Mouse (Mus musculus) neural tube, embryonic 11.5 days (tissue): ENCODE measurements at regions not wholly inside any gene's neighbourhood (a gene's known extent, or its start where the extent isn't known, plus 50 kb on each side); places are given as distances from the start of the nearest gene placed in this dataset.

Experiments
- ATAC-seq: fragments of 200-750 bp; cut with Nextera tagmentation; 2 replicates; pipeline ENCODE4 v1.8.0; 2017; ENCODE audit warnings: moderate number of reproducible peaks, mild to moderate bottlenecking, moderate TSS enrichment, moderate library complexity; ENCODE audit not compliant: insufficient read depth, low FRiP score, low TSS enrichment
- DNase-seq: peaks from one replicate; pipeline ENCODE4 v3.0.0-alpha.2; 2015; ENCODE audit warnings: low spot score
- H3K27ac ChIP-seq: fragments of 300-500 bp; sonication (generic); 2 replicates; pipeline ENCODE4 v1.5.1; 2014; ENCODE audit warnings: low read depth, mild to moderate bottlenecking, low read length
- H3K27me3 ChIP-seq: fragments of 300-500 bp; sonication (generic); 2 replicates; pipeline ENCODE4 v1.6.1; 2014; ENCODE audit warnings: mild to moderate bottlenecking, low read length, mixed read lengths; ENCODE audit not compliant: control insufficient read depth, insufficient read depth
- H3K36me3 ChIP-seq: fragments of 300-500 bp; sonication (generic); 2 replicates; pipeline ENCODE4 v1.6.1; 2014; ENCODE audit warnings: mild to moderate bottlenecking, low read length, moderate library complexity, mixed read lengths; ENCODE audit not compliant: control insufficient read depth, insufficient read depth
- H3K4me1 ChIP-seq: fragments of 300-500 bp; sonication (generic); 2 replicates; pipeline ENCODE4 v1.6.1; 2014; ENCODE audit warnings: low read length, mixed read lengths; ENCODE audit not compliant: control insufficient read depth, insufficient read depth
- H3K4me2 ChIP-seq: fragments of 300-500 bp; sonication (generic); 2 replicates; pipeline ENCODE4 v1.6.1; 2014; ENCODE audit warnings: low read depth, mild to moderate bottlenecking, moderate library complexity
- H3K4me3 ChIP-seq: fragments of 300-500 bp; sonication (generic); 2 replicates; pipeline ENCODE4 v1.5.1; 2014; ENCODE audit warnings: low read depth, low read length
- H3K9ac ChIP-seq: fragments of 300-500 bp; sonication (generic); 2 replicates; pipeline ENCODE4 v1.6.1; 2014; ENCODE audit warnings: mild to moderate bottlenecking, low read length
- H3K9me3 ChIP-seq: fragments of 300-500 bp; sonication (generic); 2 replicates; pipeline ENCODE4 v1.6.1; 2016; ENCODE audit warnings: low read length; ENCODE audit not compliant: control insufficient read depth
- WGBS: fragments of 180-500 bp; shearing (Covaris S2); extraction: QIAGEN DNeasy Blood & Tissue Kit; methylation state at CpG from one replicate; pipeline ENCODE4 v1.1.7; 2014; 5-methylcytosine and 5-hydroxymethylcytosine counted together

DNA sequence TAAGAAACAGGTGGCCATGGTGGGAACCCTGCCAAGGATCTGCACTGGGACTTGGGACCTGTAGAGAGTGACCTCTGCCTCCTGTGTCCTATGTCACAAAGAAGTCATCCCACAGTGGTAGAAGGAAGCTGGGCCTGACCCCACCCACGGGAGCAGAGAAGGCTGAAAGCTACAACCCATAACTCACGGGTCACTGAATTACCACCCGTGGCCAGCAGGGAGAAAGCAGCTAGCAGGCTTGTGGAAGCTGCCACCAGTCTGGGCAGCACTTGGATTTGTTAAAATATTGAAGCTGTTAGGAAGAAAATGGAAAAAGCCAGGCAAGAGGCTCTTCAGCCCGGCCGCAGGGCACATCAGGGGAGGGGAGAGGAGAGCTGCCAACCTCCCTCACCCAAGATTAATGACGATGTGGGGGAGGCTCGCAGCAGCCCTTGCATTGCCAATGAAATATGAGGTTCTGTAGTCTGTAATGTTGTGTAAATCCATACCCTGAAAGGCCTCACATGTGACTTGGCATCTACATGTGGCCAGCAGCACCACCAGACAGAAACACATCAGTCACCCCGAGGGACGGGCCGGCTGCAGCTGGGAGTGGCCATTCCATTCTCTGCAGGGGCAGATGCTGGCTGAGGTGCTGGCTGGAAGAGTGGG, 94.5 kb downstream of the Olfm1 start:
- Histone ChIP-seq H3K27ac (peak overlapping the region; percentile 44; the same call in 1 of the 2 replicates), H3K4me2 (no peak overlapping the region), H3K27me3 (no peaks in the 10 kb centered on the region), H3K9ac (no peak overlapping the region), H3K4me3 (no peak overlapping the region), H3K4me1 (no peaks in the 10 kb centered on the region; the same call in 1 of the 2 replicates), H3K9me3 (no peaks in the 10 kb centered on the region), H3K36me3 (no peaks in the 10 kb centered on the region)
- WGBS, result 35% methylated on average over 10 of the region's 10 CpGs
- no peak for ATAC-seq
- peak; percentile 47 for DNase-seq

DNA sequence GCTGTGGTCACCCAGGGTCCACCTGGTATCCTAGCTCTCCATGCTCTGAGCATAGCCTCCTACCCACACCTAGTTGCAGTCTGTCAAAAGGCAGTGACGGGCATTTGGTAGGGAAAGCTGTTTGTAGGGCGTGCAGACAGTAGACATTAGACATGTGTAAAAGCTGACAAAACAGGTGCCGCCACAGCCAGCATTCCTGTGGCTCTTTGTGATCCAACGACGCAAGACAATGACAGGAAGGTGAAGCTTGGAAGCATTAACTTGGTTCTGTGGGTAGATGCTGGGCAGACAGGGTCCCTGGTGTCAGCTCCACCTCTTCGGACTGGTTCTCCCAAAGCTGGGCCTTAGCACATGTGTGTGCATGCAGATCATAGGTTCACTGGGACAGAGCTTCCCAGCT, 96.5 kb downstream of the Olfm1 start:
- no peak overlapping the region for H3K9ac ChIP-seq
- 87% methylated on average over 6 of the region's 6 CpGs for WGBS
- no peaks in the 10 kb centered on the region for H3K36me3 ChIP-seq
- H3K27ac ChIP-seq, result no peak overlapping the region
- no peaks in the 10 kb centered on the region; the same call in none of the 2 replicates for H3K4me1 ChIP-seq
- H3K9me3 ChIP-seq, result no peaks in the 10 kb centered on the region
- ATAC-seq (no peak), DNase-seq (no peak)
- H3K27me3 ChIP-seq, result no peaks in the 10 kb centered on the region
- H3K4me3 ChIP-seq, result no peak overlapping the region
- no peak overlapping the region for H3K4me2 ChIP-seq

DNA sequence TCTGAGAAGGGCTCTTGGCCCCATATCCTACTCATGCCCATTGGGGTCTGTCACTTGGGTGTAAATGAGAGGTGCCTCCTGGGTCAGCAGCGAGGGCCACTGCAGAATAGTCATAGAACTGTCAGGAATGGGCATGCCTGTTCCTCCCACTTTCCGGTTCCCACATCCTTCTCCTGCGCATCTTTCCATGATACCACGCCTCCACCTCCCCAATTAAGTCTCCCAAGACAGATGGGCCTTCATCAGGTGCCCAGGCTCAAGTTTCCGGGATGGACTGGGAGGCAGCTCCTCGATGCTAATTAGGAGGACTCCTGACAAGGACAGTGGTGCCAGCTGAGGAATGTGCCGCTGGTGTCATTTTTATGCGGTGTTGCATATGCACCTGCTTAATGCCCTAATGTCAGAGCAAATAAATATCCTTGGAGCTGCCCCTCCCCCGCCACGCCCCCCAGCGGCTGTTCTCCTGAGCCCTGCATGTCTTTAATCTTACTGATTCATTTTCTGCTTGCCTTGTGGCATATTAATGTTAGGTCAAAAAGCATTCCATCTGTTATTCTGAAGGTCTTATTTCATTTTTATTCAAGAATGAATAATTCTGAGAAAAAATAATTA, 97.2 kb downstream of the Olfm1 start:
- DNase-seq (no peak), ATAC-seq (no peak)
- Histone ChIP-seq H3K27ac (no peak overlapping the region), H3K4me1 (peaks cover 6% of the 10 kb centered on the region), H3K36me3 (no peaks in the 10 kb centered on the region), H3K9me3 (no peaks in the 10 kb centered on the region), H3K4me3 (no peak overlapping the region), H3K27me3 (no peaks in the 10 kb centered on the region), H3K4me2 (no peak overlapping the region), H3K9ac (no peak overlapping the region)
- 63% methylated on average over 11 of the region's 11 CpGs for WGBS

DNA sequence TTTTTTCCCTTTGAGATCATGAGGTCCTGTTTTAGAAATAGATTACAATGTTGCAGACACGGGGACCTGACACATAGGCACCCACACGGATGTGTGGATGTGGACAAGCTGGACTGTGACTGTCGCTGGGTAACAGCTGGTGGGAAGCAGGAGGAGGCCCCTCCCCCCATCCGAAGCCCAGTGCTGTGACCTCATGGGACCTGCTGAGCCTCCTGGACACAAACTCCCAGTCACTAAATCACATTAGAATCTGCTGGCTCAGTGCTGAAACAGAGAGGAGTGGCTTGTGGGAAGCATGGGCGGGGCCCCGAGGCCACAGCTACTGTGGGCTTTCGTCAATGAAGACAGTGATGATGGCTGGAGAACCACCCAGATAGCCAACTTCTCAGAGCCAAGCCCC, 101.7 kb downstream of the Olfm1 start:
- WGBS, result 46% methylated on average over 7 of the region's 7 CpGs
- ATAC-seq (peak; percentile 41), DNase-seq (peak; percentile 49)
- Histone ChIP-seq H3K27me3 (no peaks in the 10 kb centered on the region), H3K4me1 (peaks cover 16% of the 10 kb centered on the region), H3K27ac (no peak overlapping the region), H3K36me3 (no peaks in the 10 kb centered on the region), H3K4me2 (no peak overlapping the region), H3K9ac (no peak overlapping the region), H3K9me3 (no peaks in the 10 kb centered on the region), H3K4me3 (no peak overlapping the region)

DNA sequence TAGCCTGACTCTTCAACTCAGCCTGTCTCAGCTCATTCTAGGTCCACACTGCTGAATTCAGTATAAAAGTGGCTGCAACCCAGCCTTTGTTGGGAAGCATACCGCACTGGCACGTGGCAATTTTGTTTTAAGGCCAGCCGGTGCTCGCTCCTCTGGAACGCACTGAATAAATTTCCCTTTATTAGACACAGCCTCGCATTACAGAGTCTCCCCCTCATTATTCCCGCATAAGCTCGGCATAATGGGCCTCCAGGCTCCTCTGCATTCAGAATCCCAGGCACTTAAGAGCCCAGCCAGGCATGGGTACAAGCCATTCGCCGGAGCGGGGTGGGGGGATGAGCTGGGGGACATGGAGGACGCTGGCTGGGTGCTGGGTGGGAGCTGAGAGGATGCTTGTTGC, 103.4 kb downstream of the Olfm1 start:
- Histone ChIP-seq H3K4me3 (no peak overlapping the region), H3K9ac (no peak overlapping the region), H3K4me2 (no peak overlapping the region), H3K4me1 (peaks cover 16% of the 10 kb centered on the region), H3K9me3 (no peaks in the 10 kb centered on the region), H3K36me3 (no peaks in the 10 kb centered on the region), H3K27me3 (no peaks in the 10 kb centered on the region), H3K27ac (0 out of 2 replicates have a peak overlapping the region, but pooled peaks have one; percentile 34)
- WGBS, result 47% methylated on average over 12 of the region's 12 CpGs
- DNase-seq, result peak; percentile 51
- peak; percentile 31; the same call in 1 of the 2 replicates for ATAC-seq

DNA sequence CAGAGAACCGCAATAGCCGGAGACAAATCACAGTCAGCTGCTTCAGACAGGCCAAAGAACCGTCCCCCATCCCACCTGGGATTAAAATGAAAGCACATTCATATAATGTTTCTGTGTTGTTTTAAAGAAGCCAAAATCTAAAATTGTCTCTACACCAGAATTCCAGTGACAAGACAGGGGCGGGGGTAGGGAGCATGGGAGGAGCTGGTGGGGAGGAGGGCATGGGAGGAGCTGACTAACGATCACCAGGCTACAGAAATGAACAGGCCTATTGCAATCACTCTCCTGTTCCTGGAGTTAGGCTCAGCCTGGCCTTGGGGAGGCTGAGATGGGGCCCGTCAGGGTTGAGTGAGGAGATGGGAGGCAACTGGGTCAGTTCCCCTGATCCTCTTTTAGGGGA, 105.9 kb downstream of the Olfm1 start:
- no peak for DNase-seq

DNA sequence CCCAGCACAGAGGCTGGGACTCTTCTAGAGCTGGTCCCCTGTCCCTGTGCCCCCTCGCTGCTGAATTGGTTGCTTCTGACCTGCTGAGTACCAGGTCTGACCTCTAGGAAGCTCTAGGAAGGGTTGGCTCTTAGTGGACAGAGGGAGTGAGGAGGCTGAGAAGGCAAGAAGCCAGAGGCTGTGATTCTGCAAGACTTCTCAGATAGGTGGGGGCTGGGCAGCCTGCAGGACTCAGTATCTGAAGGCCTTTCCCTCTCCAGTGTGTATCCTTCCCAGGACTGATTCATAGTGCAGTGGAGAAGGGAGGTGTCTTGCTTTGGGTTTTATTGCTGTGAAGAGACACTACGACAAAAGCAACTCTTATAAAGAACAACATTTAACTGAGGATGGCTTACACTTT, 106.6 kb downstream of the Olfm1 start:
- H3K27me3 ChIP-seq, result no peaks in the 10 kb centered on the region
- no peak overlapping the region for H3K27ac ChIP-seq
- no peak overlapping the region for H3K4me3 ChIP-seq
- DNase-seq (no peak), ATAC-seq (no peak)
- H3K4me2 ChIP-seq, result no peak overlapping the region
- H3K9me3 ChIP-seq, result no peaks in the 10 kb centered on the region
- H3K9ac ChIP-seq, result no peak overlapping the region
- no peaks in the 10 kb centered on the region for H3K36me3 ChIP-seq
- WGBS, result 86% methylated on average over 2 of the region's 2 CpGs
- H3K4me1 ChIP-seq, result peaks cover 16% of the 10 kb centered on the region

More for the DNA sequence above, 105.9 kb downstream of the Olfm1 start:
- Histone ChIP-seq H3K4me1 (peaks cover 16% of the 10 kb centered on the region), H3K9me3 (no peaks in the 10 kb centered on the region), H3K4me3 (no peak overlapping the region), H3K27me3 (no peaks in the 10 kb centered on the region), H3K9ac (no peak overlapping the region), H3K27ac (no peak overlapping the region), H3K4me2 (no peak overlapping the region), H3K36me3 (no peaks in the 10 kb centered on the region)
- 42% methylated on average over 6 of the region's 6 CpGs for WGBS
- ATAC-seq, result no peak

DNA sequence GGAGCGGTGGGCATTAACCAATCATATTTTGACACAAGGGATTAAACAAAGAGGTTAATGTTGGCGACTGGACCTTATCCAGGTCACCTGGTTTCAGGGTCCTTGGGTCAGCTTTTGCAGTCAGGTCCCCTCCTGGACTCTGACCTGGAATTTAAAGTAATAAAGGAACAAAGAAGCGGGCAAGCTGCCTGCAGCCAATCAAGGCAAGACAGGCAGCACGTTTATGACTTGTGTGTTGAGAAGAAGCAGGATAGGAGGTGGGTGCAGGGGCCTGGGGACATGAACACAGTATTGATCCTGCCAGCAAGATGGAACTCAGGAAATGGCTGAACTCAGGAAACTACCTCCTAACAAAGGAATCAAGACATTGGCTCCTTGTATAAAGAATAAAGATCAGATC, 108.5 kb downstream of the Olfm1 start:
- no peaks in the 10 kb centered on the region for H3K27me3 ChIP-seq
- no peaks in the 10 kb centered on the region for H3K36me3 ChIP-seq
- H3K27ac ChIP-seq, result no peak overlapping the region
- WGBS, result 66% methylated on average over 4 of the region's 4 CpGs
- no peaks in the 10 kb centered on the region for H3K9me3 ChIP-seq
- no peak for ATAC-seq
- H3K9ac ChIP-seq, result no peak overlapping the region
- H3K4me3 ChIP-seq, result no peak overlapping the region
- H3K4me2 ChIP-seq, result no peak overlapping the region
- H3K4me1 ChIP-seq, result peaks cover 2% of the 10 kb centered on the region; the same call in 1 of the 2 replicates
- no peak for DNase-seq

DNA sequence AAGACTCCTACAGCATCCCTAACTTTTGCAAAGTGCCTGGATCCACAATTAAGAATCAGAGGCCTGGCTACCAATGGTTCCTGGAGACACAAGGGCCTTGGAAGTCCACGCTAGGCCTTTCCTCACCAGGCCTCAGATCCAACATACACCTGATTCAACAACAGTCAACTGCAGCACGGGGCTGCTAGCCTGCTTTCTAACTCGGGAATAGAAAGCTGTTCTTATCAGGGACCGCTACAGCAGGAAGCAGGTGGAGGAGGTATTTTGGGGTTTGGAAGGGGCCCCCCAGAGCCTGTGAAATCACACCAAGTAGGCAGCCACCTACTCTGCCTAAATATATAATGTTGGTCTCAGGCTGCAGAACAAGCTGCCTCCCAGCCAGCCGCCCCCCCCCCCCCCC, 111.1 kb downstream of the Olfm1 start:
- H3K36me3 ChIP-seq, result no peaks in the 10 kb centered on the region
- DNase-seq, result no peak
- no peak overlapping the region for H3K27ac ChIP-seq

More for the DNA sequence above, 111.1 kb downstream of the Olfm1 start:
- no peak for ATAC-seq
- Histone ChIP-seq H3K4me1 (no peaks in the 10 kb centered on the region), H3K4me3 (no peak overlapping the region), H3K9me3 (no peaks in the 10 kb centered on the region), H3K27me3 (no peaks in the 10 kb centered on the region), H3K4me2 (no peak overlapping the region), H3K9ac (no peak overlapping the region)
- WGBS, result 89% methylated on average over 5 of the region's 5 CpGs
